Mouse (Mus musculus): ENCODE results near the gene Gm45799. TPM values are rescaled to one million over a fixed set of nuclear protein-coding genes. Genes with fewer than 3 reads are reported as not detected.

The Gm45799 gene
- 23.5 and 31.6 TPM in 2 replicates for polyA plus RNA-seq (2015; fragmentation: Nextera tagmentation; extraction: Ambion mirVana)

GRCm38 (mm10) chr7:105640233-105640893 is at the start of gene Gm45799, which contains the start of gene Arfip2:
Gene Gm45799, plus strand, starts transcription at chr7:105640552.
Gene Arfip2, minus strand, starts transcription at chr7:105640416.
- H3K9ac ChIP-seq, result peak within 1 kb of the TSS; percentile 90
- no peaks in the 10 kb centered on the region for H3K27me3 ChIP-seq (replicated peaks)
- WGBS, result under 1% methylated on average over 45 of the region's 45 CpGs
- peak within 1 kb of the TSS; percentile 89 for H3K4me2 ChIP-seq
- H3K36me3 ChIP-seq, result peaks cover 63% of the 10 kb centered on the region
- H3K27ac ChIP-seq (replicated peaks), result peak within 1 kb of the TSS; percentile 91
- ATAC-seq (ENCODE audit: extremely low read depth, insufficient number of reproducible peaks, low FRiP score, low TSS enrichment), result peak; percentile 87
- no peaks in the 10 kb centered on the region for H3K9me3 ChIP-seq
- H3K4me1 ChIP-seq, result peaks cover 34% of the 10 kb centered on the region
- H3K4me3 ChIP-seq, result peak within 1 kb of the TSS; percentile 75

- Histone ChIP-seq H3K4me2 (no peak overlapping the region), H3K4me3 (no peak overlapping the region), H3K4me1 (no peaks in the 10 kb centered on the region), H3K9me3 (0 out of 2 replicates have a peak, but pooled peaks cover 6% of the 10 kb centered on the region), H3K9ac (no peak overlapping the region), H3K36me3 (no peaks in the 10 kb centered on the region), H3K27me3 (replicated peaks) (no peaks in the 10 kb centered on the region), H3K27ac (replicated peaks) (no peak overlapping the region)
- ATAC-seq (ENCODE audit: extremely low read depth, insufficient number of reproducible peaks, low FRiP score, low TSS enrichment), result no peak
- 40% methylated on average over 9 of the region's 9 CpGs for WGBS
Observed at GRCm38 (mm10) chr7:105602860-105603623, 37.3 kb upstream of the Gm45799 start.

GRCm38 (mm10) chr7:105608467-105608866 is 31.9 kb upstream of the Gm45799 start:
- Histone ChIP-seq H3K27ac (replicated peaks) (no peak overlapping the region), H3K36me3 (peaks cover 42% of the 10 kb centered on the region), H3K27me3 (replicated peaks) (no peaks in the 10 kb centered on the region), H3K4me3 (no peak overlapping the region), H3K4me1 (no peaks in the 10 kb centered on the region), H3K9ac (no peak overlapping the region), H3K4me2 (no peak overlapping the region), H3K9me3 (0 out of 2 replicates have a peak, but pooled peaks cover 6% of the 10 kb centered on the region)
- WGBS, result 78% methylated on average over 3 of the region's 3 CpGs
- no peak for ATAC-seq (ENCODE audit: extremely low read depth, insufficient number of reproducible peaks, low FRiP score, low TSS enrichment)

- Histone ChIP-seq H3K4me2 (no peak overlapping the region), H3K9me3 (no peaks in the 10 kb centered on the region), H3K4me1 (peaks cover 13% of the 10 kb centered on the region), H3K27ac (replicated peaks) (no peak overlapping the region), H3K9ac (no peak overlapping the region), H3K4me3 (no peak overlapping the region), H3K36me3 (peaks cover 75% of the 10 kb centered on the region), H3K27me3 (replicated peaks) (no peaks in the 10 kb centered on the region)
- ATAC-seq (ENCODE audit: extremely low read depth, insufficient number of reproducible peaks, low FRiP score, low TSS enrichment), result no peak
- 88% methylated on average over 1 of the region's 1 CpGs for WGBS
Observed at GRCm38 (mm10) chr7:105611767-105612166, 28.6 kb upstream of the Gm45799 start.

GRCm38 (mm10) chr7:105614400-105614799 is 26.0 kb upstream of the Gm45799 start:
- H3K4me3 ChIP-seq, result no peak overlapping the region
- H3K9ac ChIP-seq, result no peak overlapping the region
- H3K27me3 ChIP-seq (replicated peaks), result no peaks in the 10 kb centered on the region
- 94% methylated on average over 1 of the region's 1 CpGs for WGBS
- peaks cover 30% of the 10 kb centered on the region for H3K4me1 ChIP-seq
- H3K36me3 ChIP-seq, result peaks cover 100% of the 10 kb centered on the region
- H3K4me2 ChIP-seq, result no peak overlapping the region
- no peaks in the 10 kb centered on the region for H3K9me3 ChIP-seq
- H3K27ac ChIP-seq (replicated peaks), result no peak overlapping the region
- ATAC-seq (ENCODE audit: extremely low read depth, insufficient number of reproducible peaks, low FRiP score, low TSS enrichment), result no peak

- no peak overlapping the region for H3K4me3 ChIP-seq
- H3K4me2 ChIP-seq, result no peak overlapping the region
- no peak for ATAC-seq (ENCODE audit: extremely low read depth, insufficient number of reproducible peaks, low FRiP score, low TSS enrichment)
- 36% methylated on average over 1 of the region's 1 CpGs for WGBS
- H3K27me3 ChIP-seq (replicated peaks), result no peaks in the 10 kb centered on the region
- no peaks in the 10 kb centered on the region for H3K9me3 ChIP-seq
- H3K4me1 ChIP-seq, result peaks cover 30% of the 10 kb centered on the region
- H3K27ac ChIP-seq (replicated peaks), result no peak overlapping the region
- no peak overlapping the region for H3K9ac ChIP-seq
- H3K36me3 ChIP-seq, result peaks cover 100% of the 10 kb centered on the region
Observed at GRCm38 (mm10) chr7:105615720-105616119, 24.6 kb upstream of the Gm45799 start.

- Histone ChIP-seq H3K4me1 (peaks cover 34% of the 10 kb centered on the region), H3K4me2 (no peak overlapping the region), H3K36me3 (peaks cover 99% of the 10 kb centered on the region), H3K27ac (replicated peaks) (no peak overlapping the region), H3K9me3 (no peaks in the 10 kb centered on the region), H3K9ac (no peak overlapping the region), H3K27me3 (replicated peaks) (no peaks in the 10 kb centered on the region), H3K4me3 (no peak overlapping the region)
- 61% methylated on average over 6 of the region's 6 CpGs for WGBS
- no peak for ATAC-seq (ENCODE audit: extremely low read depth, insufficient number of reproducible peaks, low FRiP score, low TSS enrichment)
Observed at GRCm38 (mm10) chr7:105616561-105616960, 23.8 kb upstream of the Gm45799 start.

- peaks cover 98% of the 10 kb centered on the region for H3K36me3 ChIP-seq
Observed at GRCm38 (mm10) chr7:105617810-105618209, 22.5 kb upstream of the Gm45799 start.

GRCm38 (mm10) chr7:105619701-105620100 is 20.7 kb upstream of the Gm45799 start:
- WGBS, result 77% methylated on average over 3 of the region's 3 CpGs
- Histone ChIP-seq H3K9ac (no peak overlapping the region), H3K27me3 (replicated peaks) (no peaks in the 10 kb centered on the region), H3K4me1 (peaks cover 41% of the 10 kb centered on the region), H3K4me3 (no peak overlapping the region), H3K9me3 (no peaks in the 10 kb centered on the region), H3K27ac (replicated peaks) (no peak overlapping the region), H3K4me2 (no peak overlapping the region), H3K36me3 (peaks cover 98% of the 10 kb centered on the region)
- ATAC-seq (ENCODE audit: extremely low read depth, insufficient number of reproducible peaks, low FRiP score, low TSS enrichment), result no peak

More at GRCm38 (mm10) chr7:105617810-105618209, 22.5 kb upstream of the Gm45799 start:
- Histone ChIP-seq H3K4me1 (peaks cover 41% of the 10 kb centered on the region), H3K4me2 (no peak overlapping the region), H3K9me3 (no peaks in the 10 kb centered on the region), H3K4me3 (no peak overlapping the region), H3K27me3 (replicated peaks) (no peaks in the 10 kb centered on the region), H3K27ac (replicated peaks) (no peak overlapping the region), H3K9ac (no peak overlapping the region)
- 93% methylated on average over 22 of the region's 22 CpGs for WGBS
- no peak for ATAC-seq (ENCODE audit: extremely low read depth, insufficient number of reproducible peaks, low FRiP score, low TSS enrichment)

GRCm38 (mm10) chr7:105621053-105621452 is 19.3 kb upstream of the Gm45799 start:
- H3K4me1 ChIP-seq, result peaks cover 41% of the 10 kb centered on the region
- H3K27ac ChIP-seq (replicated peaks), result no peak overlapping the region
- WGBS, result 67% methylated on average over 4 of the region's 4 CpGs
- H3K4me2 ChIP-seq, result no peak overlapping the region
- H3K9me3 ChIP-seq, result no peaks in the 10 kb centered on the region
- no peaks in the 10 kb centered on the region for H3K27me3 ChIP-seq (replicated peaks)
- ATAC-seq (ENCODE audit: extremely low read depth, insufficient number of reproducible peaks, low FRiP score, low TSS enrichment), result no peak
- H3K9ac ChIP-seq, result no peak overlapping the region
- peaks cover 92% of the 10 kb centered on the region for H3K36me3 ChIP-seq
- no peak overlapping the region for H3K4me3 ChIP-seq

GRCm38 (mm10) chr7:105621646-105622292 is 18.6 kb upstream of the Gm45799 start:
- ATAC-seq (ENCODE audit: extremely low read depth, insufficient number of reproducible peaks, low FRiP score, low TSS enrichment), result no peak
- 67% methylated on average over 8 of the region's 8 CpGs for WGBS
- Histone ChIP-seq H3K4me1 (peaks cover 34% of the 10 kb centered on the region), H3K27me3 (replicated peaks) (no peaks in the 10 kb centered on the region), H3K4me2 (no peak overlapping the region), H3K36me3 (peaks cover 85% of the 10 kb centered on the region), H3K9ac (no peak overlapping the region), H3K9me3 (no peaks in the 10 kb centered on the region), H3K4me3 (no peak overlapping the region), H3K27ac (replicated peaks) (no peak overlapping the region)
